Mouse (Mus musculus): ENCODE results near the gene Etnk2. TPM values are rescaled to one million over a fixed set of nuclear protein-coding genes. Genes with fewer than 3 reads are reported as not detected.

Etnk2 gene
- total RNA-seq, 2 experiments from 2014 or later, result 0.49 to 0.67 TPM

- peak in 1 of 2 experiments; percentile 40 for DNase-seq
- intact Hi-C loops (cut with DNase I), result no loop called here
Measured at GRCm38 (mm10) chr1:133379254-133379985, 16.0 kb downstream of the Etnk2 start.

GRCm38 (mm10) chr1:133379986-133380320 lies 16.6 kb downstream of the Etnk2 start:
- intact Hi-C loops (cut with DNase I), result loop anchor here (5.0 kb wide), 1 partner anchor 207 kb away; no protein-coding TSS in a partner anchor
- no peak for DNase-seq

GRCm38 (mm10) chr1:133380347-133381065 lies 17.1 kb downstream of the Etnk2 start:
- intact Hi-C loops (cut with DNase I), result loop anchor here (5.0 kb wide), 1 partner anchor 207 kb away; no protein-coding TSS in a partner anchor
- DNase-seq, result peak; percentile 47 to 71

- intact Hi-C loops (cut with DNase I), result loop anchor here (1.0 to 5.0 kb wide), 3 partner anchors 111 to 228 kb away; partner anchors contain the start of gene Snrpe
- DNase-seq, result peak; percentile 46 to 52
Measured at GRCm38 (mm10) chr1:133382008-133382407, 18.6 kb downstream of the Etnk2 start.

- intact Hi-C loops (cut with DNase I), result loop anchor here (1.0 to 5.0 kb wide), 3 partner anchors 110 to 228 kb away; partner anchors contain the start of gene Snrpe
- DNase-seq, result no peak
Measured at GRCm38 (mm10) chr1:133382552-133383155, 19.3 kb downstream of the Etnk2 start.

- intact Hi-C loops (cut with DNase I), result loop anchor here (2.0 to 5.0 kb wide), 2 partner anchors 110 to 204 kb away; no protein-coding TSS in a partner anchor
- no peak for DNase-seq
Measured at GRCm38 (mm10) chr1:133383157-133383783, 19.9 kb downstream of the Etnk2 start.

- intact Hi-C loops (cut with DNase I), result loop anchor here (2.0 kb wide), 1 partner anchor 37 kb away; no protein-coding TSS in a partner anchor
- DNase-seq, result peak; percentile 75 to 85
Measured at GRCm38 (mm10) chr1:133385506-133385905, 22.1 kb downstream of the Etnk2 start.

- DNase-seq, result no peak
- intact Hi-C loops (cut with DNase I), result no loop called here
Measured at GRCm38 (mm10) chr1:133386209-133386608, 22.8 kb downstream of the Etnk2 start.

GRCm38 (mm10) chr1:133387539-133388268 lies 24.3 kb downstream of the Etnk2 start:
- intact Hi-C loops (cut with DNase I), result no loop called here
- DNase-seq, result no peak

- intact Hi-C loops (cut with DNase I), result no loop called here
- no peak for DNase-seq
Measured at GRCm38 (mm10) chr1:133394702-133395101, 31.3 kb downstream of the Etnk2 start.

GRCm38 (mm10) chr1:133396693-133397092 lies 33.3 kb downstream of the Etnk2 start:
- no peak for DNase-seq
- intact Hi-C loops (cut with DNase I), result no loop called here

GRCm38 (mm10) chr1:133397094-133397482 lies 33.7 kb downstream of the Etnk2 start:
- no peak for DNase-seq
- intact Hi-C loops (cut with DNase I), result no loop called here

- intact Hi-C loops (cut with DNase I), result no loop called here
- DNase-seq, result peak; percentile 42 to 47
Measured at GRCm38 (mm10) chr1:133397483-133398237, 34.3 kb downstream of the Etnk2 start.

- DNase-seq, result no peak
- intact Hi-C loops (cut with DNase I), result no loop called here
Measured at GRCm38 (mm10) chr1:133400014-133400725, 36.8 kb downstream of the Etnk2 start.

- intact Hi-C loops (cut with DNase I), result no loop called here
- DNase-seq, result no peak
Measured at GRCm38 (mm10) chr1:133404005-133404404, 40.6 kb downstream of the Etnk2 start.

GRCm38 (mm10) chr1:133406614-133407013 lies 43.2 kb downstream of the Etnk2 start:
- intact Hi-C loops (cut with DNase I), result no loop called here
- DNase-seq, result no peak

GRCm38 (mm10) chr1:133407436-133407835 lies 44.1 kb downstream of the Etnk2 start:
- DNase-seq, result no peak

GRCm38 (mm10) chr1:133408321-133408720 lies 44.9 kb downstream of the Etnk2 start:
- intact Hi-C loops (cut with DNase I), result no loop called here
- no peak for DNase-seq

More at GRCm38 (mm10) chr1:133407436-133407835, 44.1 kb downstream of the Etnk2 start:
- intact Hi-C loops (cut with DNase I), result no loop called here
